Mouse (Mus musculus): ENCODE data around the gene Arl5c.
A peak's percentile ranks its signal among the peaks of the same experiment; 100 is the strongest.

The Arl5c gene

GRCm38 (mm10) chr11:98019883-98020610 lies 24.1 kb upstream of the Arl5c start:
- DNase-seq (ENCODE audit: low spot score in 2 of 2), result no peak

GRCm38 (mm10) chr11:98018858-98019641 lies 23.1 kb upstream of the Arl5c start:
- DNase-seq (ENCODE audit: low spot score in 2 of 2), result peak; percentile 41 to 73

GRCm38 (mm10) chr11:98018222-98018621 lies 22.2 kb upstream of the Arl5c start:
- no peak for DNase-seq (ENCODE audit: low spot score in 2 of 2)

GRCm38 (mm10) chr11:98016824-98017223 lies 20.8 kb upstream of the Arl5c start:
- no peak for DNase-seq (ENCODE audit: low spot score in 2 of 2)

GRCm38 (mm10) chr11:98016177-98016576 lies 20.2 kb upstream of the Arl5c start:
- DNase-seq (ENCODE audit: low spot score in 2 of 2), result no peak

- no peak for DNase-seq (ENCODE audit: low spot score in 2 of 2)
Observed at GRCm38 (mm10) chr11:98012831-98013230, 16.9 kb upstream of the Arl5c start.

GRCm38 (mm10) chr11:98011716-98012115 lies 15.7 kb upstream of the Arl5c start:
- DNase-seq (ENCODE audit: low spot score in 2 of 2), result no peak

GRCm38 (mm10) chr11:98008087-98008486 lies 12.1 kb upstream of the Arl5c start:
- no peak for DNase-seq (ENCODE audit: low spot score in 2 of 2)

- no peak for DNase-seq (ENCODE audit: low spot score in 2 of 2)
Observed at GRCm38 (mm10) chr11:98005686-98006085, 9.7 kb upstream of the Arl5c start.

- no peak for DNase-seq (ENCODE audit: low spot score in 2 of 2)
Observed at GRCm38 (mm10) chr11:98005076-98005475, 9.1 kb upstream of the Arl5c start.

- no peak for DNase-seq (ENCODE audit: low spot score in 2 of 2)
Observed at GRCm38 (mm10) chr11:98004161-98004560, 8.2 kb upstream of the Arl5c start.

GRCm38 (mm10) chr11:98003171-98003671 lies 7.2 kb upstream of the Arl5c start:
- peak; percentile 52 to 75 for DNase-seq (ENCODE audit: low spot score in 2 of 2)

GRCm38 (mm10) chr11:98002627-98003026 lies 6.6 kb upstream of the Arl5c start:
- DNase-seq (ENCODE audit: low spot score in 2 of 2), result peak; percentile 87 to 97

- no peak for DNase-seq (ENCODE audit: low spot score in 2 of 2)
Observed at GRCm38 (mm10) chr11:98001986-98002385, 6.0 kb upstream of the Arl5c start.

- peak; percentile 47 to 71 for DNase-seq (ENCODE audit: low spot score in 2 of 2)
Observed at GRCm38 (mm10) chr11:98001351-98001824, 5.4 kb upstream of the Arl5c start.

GRCm38 (mm10) chr11:98000378-98001140 lies 4.6 kb upstream of the Arl5c start:
- peak; percentile 59 to 74 for DNase-seq (ENCODE audit: low spot score in 2 of 2)

GRCm38 (mm10) chr11:97999748-98000147 lies 3.8 kb upstream of the Arl5c start:
- no peak for DNase-seq (ENCODE audit: low spot score in 2 of 2)

- peak in 1 of 2 experiments; percentile 45 for DNase-seq (ENCODE audit: low spot score in 2 of 2)
Observed at GRCm38 (mm10) chr11:97998898-97999608, 3.1 kb upstream of the Arl5c start.

- DNase-seq (ENCODE audit: low spot score in 2 of 2), result no peak
Observed at GRCm38 (mm10) chr11:97998074-97998793, 2.3 kb upstream of the Arl5c start.

GRCm38 (mm10) chr11:97997387-97997960 lies 1.5 kb upstream of the Arl5c start:
- no peak for DNase-seq (ENCODE audit: low spot score in 2 of 2)
